In genomic region chr3:100889234-100889633, GRCm38 (mm10) we compare ENCODE assay signal across 23 mouse cellular contexts. TPM values are rescaled to one million over a fixed set of nuclear protein-coding genes. Genes with fewer than 3 reads are reported as not detected.
A peak's percentile ranks its signal among the peaks of the same experiment; 100 is the strongest.
DNase-seq lines count a peak whose midpoint lies in the region; ATAC-seq and TF ChIP-seq lines count a peak whose summit lies in the region.
"Had no signal": no experiment of that assay in that cellular context is flagged by ENCODE, and none has a peak within 500 bp of the region (broad histone marks: within the 10 kb centered on the region; RNA-seq: fewer than 3 reads in every experiment).

No protein-coding gene starts in this region.

- no peaks in the 10 kb centered on the region for H3K27me3 ChIP-seq in C2C12 (ENCODE audit: control insufficient read depth, insufficient read depth, insufficient read length)
- no peaks in the 10 kb centered on the region for H3K27me3 ChIP-seq in Patski
- H3K27me3 ChIP-seq in forebrain, embryonic 15.5 days: no peaks in the 10 kb centered on the region
- H3K27me3 ChIP-seq in hindbrain, postnatal 0 days (ENCODE audit: insufficient read depth, low read length): no peaks in the 10 kb centered on the region
- H3K27me3 ChIP-seq: embryonic facial prominence, embryonic 13.5 days; forebrain, embryonic 13.5 days; heart, embryonic 15.5 days had no signal

- peak; percentile 57 for DNase-seq in adrenal gland, adult 2 months
- DNase-seq in adrenal gland, postnatal 10 days: no peak
- DNase-seq in 3134 (ENCODE audit: extremely low read depth, insufficient read length, low spot score): peak; percentile 63
- peak; percentile 72 for DNase-seq in Patski (ENCODE audit: low read depth, low spot score)
- DNase-seq in frontal cortex, postnatal 25 days (ENCODE audit: low spot score in 2 of 2): no peak
- DNase-seq in hindbrain, postnatal 0 days (ENCODE audit: low spot score): no peak
- DNase-seq: B cell, adult 2 months; cerebellum, adult 11-12 months; cerebellum, adult 9-10 months; cerebellum, postnatal 36 days; gastrocnemius, postnatal 10 days; heart, adult 2 months; kidney, adult 11 months; kidney, adult 9 months had no signal

- H3K4me2 ChIP-seq in forebrain, embryonic 15.5 days (replicated peaks): no peak overlapping the region
- H3K4me2 ChIP-seq in hindbrain, postnatal 0 days (ENCODE audit: low read depth, low read length): no peak overlapping the region
- H3K4me2 ChIP-seq: embryonic facial prominence, embryonic 13.5 days; forebrain, embryonic 13.5 days; heart, embryonic 11.5 days; heart, embryonic 15.5 days had no signal

- TF ChIP-seq CTCF in C2C12 (IDR thresholded peaks at IDR 0.05; ENCODE audit: control insufficient read depth, insufficient read depth, insufficient read length) (no peak), Patski (IDR thresholded peaks at IDR 0.05) (no peak)
- TF ChIP-seq CTCF in hindbrain, postnatal 0 days (IDR thresholded peaks at IDR 0.05; ENCODE audit: low read depth): no peak

- no peaks in the 10 kb centered on the region for H3K79me2 ChIP-seq in C2C12 (ENCODE audit: control insufficient read depth, insufficient read depth)

- 90% methylated on average over 1 of the region's 1 CpGs for WGBS in forebrain, embryonic 15.5 days
- 89% methylated on average over 1 of the region's 1 CpGs for WGBS in hindbrain, postnatal 0 days

- no peak overlapping the region for H3K9ac ChIP-seq in forebrain, embryonic 15.5 days (replicated peaks)
- no peak overlapping the region for H3K9ac ChIP-seq in hindbrain, postnatal 0 days (replicated peaks; ENCODE audit: low read length)
- H3K9ac ChIP-seq: embryonic facial prominence, embryonic 13.5 days; forebrain, embryonic 13.5 days; heart, embryonic 15.5 days had no signal

- POLR2A ChIA-PET in Patski (lab: Charles Lee): interaction anchor here (0.7 kb wide), 1 partner anchor 17 kb away, joined by 7 read pairs; no protein-coding TSS in a partner anchor

- H3K36me3 ChIP-seq in C2C12 (ENCODE audit: control insufficient read depth, insufficient read depth): no peaks in the 10 kb centered on the region
- no peaks in the 10 kb centered on the region for H3K36me3 ChIP-seq in forebrain, embryonic 15.5 days
- no peaks in the 10 kb centered on the region for H3K36me3 ChIP-seq in hindbrain, postnatal 0 days (ENCODE audit: insufficient read depth, low read length)
- H3K36me3 ChIP-seq: embryonic facial prominence, embryonic 13.5 days; heart, embryonic 15.5 days; hindbrain, embryonic 10.5 days had no signal

- ATAC-seq in Patski: peak; percentile 82
- ATAC-seq in forebrain, embryonic 15.5 days (replicated peaks): no peak
- ATAC-seq in hindbrain, postnatal 0 days: no peak
- ATAC-seq: forebrain, embryonic 13.5 days; hindbrain, embryonic 16.5 days had no signal

- H3K4me3 ChIP-seq in C2C12 (ENCODE audit: insufficient read depth, poor library complexity, severe bottlenecking): no peak overlapping the region
- no peak overlapping the region for H3K4me3 ChIP-seq in forebrain, embryonic 15.5 days
- no peak overlapping the region for H3K4me3 ChIP-seq in hindbrain, postnatal 0 days (ENCODE audit: low read length)
- H3K4me3 ChIP-seq: embryonic facial prominence, embryonic 13.5 days; forebrain, embryonic 13.5 days; heart, adult 2 months; heart, embryonic 15.5 days; hindbrain, embryonic 10.5 days had no signal

- H3K27ac ChIP-seq in forebrain, embryonic 15.5 days (replicated peaks): no peak overlapping the region
- no peak overlapping the region for H3K27ac ChIP-seq in hindbrain, postnatal 0 days
- H3K27ac ChIP-seq: embryonic facial prominence, embryonic 13.5 days; forebrain, embryonic 13.5 days; heart, adult 2 months; heart, embryonic 15.5 days; hindbrain, embryonic 10.5 days; kidney, postnatal 0 days had no signal

- H3ac ChIP-seq in C2C12 (ENCODE audit: control insufficient read depth, insufficient read length, low read depth): no peak overlapping the region

- H3K9me3 ChIP-seq in forebrain, embryonic 15.5 days: no peaks in the 10 kb centered on the region
- no peaks in the 10 kb centered on the region for H3K9me3 ChIP-seq in hindbrain, postnatal 0 days (ENCODE audit: low read length)
- H3K9me3 ChIP-seq: forebrain, embryonic 13.5 days; heart, embryonic 15.5 days; hindbrain, embryonic 10.5 days had no signal

- CTCF ChIA-PET in Patski (lab: Charles Lee): interaction anchor here (1.6 kb wide), 1 partner anchor 27 kb away, joined by 5 read pairs; no protein-coding TSS in a partner anchor

- H3K4me1 ChIP-seq in forebrain, embryonic 15.5 days: no peaks in the 10 kb centered on the region
- H3K4me1 ChIP-seq in hindbrain, postnatal 0 days (ENCODE audit: insufficient read depth, low read length): no peaks in the 10 kb centered on the region
- H3K4me1 ChIP-seq: embryonic facial prominence, embryonic 13.5 days; forebrain, embryonic 13.5 days; heart, embryonic 15.5 days; hindbrain, embryonic 10.5 days had no signal

- in situ Hi-C loops in Patski (cut with MboI; ENCODE audit: low pct_unique_long_range_greater_than_20kb): no loop called here

- no peaks in the 10 kb centered on the region for H3K79me3 ChIP-seq in C2C12 (ENCODE audit: low read depth)

TF ChIP-seq in C2C12, 6 proteins besides CTCF, POLR2A, EP300 and RAD21:
- TF ChIP-seq CEBPB (IDR thresholded peaks at IDR 0.05; ENCODE audit: low read depth) (no peak), MYOD1 (IDR thresholded peaks at IDR 0.05; ENCODE audit: control insufficient read depth, insufficient read length, low read depth) (peak; percentile 27), FOSL1 (IDR thresholded peaks at IDR 0.05; ENCODE audit: insufficient read depth, low read length, poor library complexity, severe bottlenecking) (peak; percentile 73), MYOG (IDR thresholded peaks at IDR 0.05; ENCODE audit: control insufficient read depth, extremely low read depth, insufficient read length) (no peak), MAX (IDR thresholded peaks at IDR 0.05) (no peak)
TF ChIP-seq in C2C12: peak in this region for 2.

RNA-seq across cellular contexts. Expression of gene Trim45, which starts 32.8 kb away (rescaled TPM):
- 1 to 10 TPM; 1.8 to 4.2 TPM for total RNA-seq in adrenal gland, adult 2 months (2021)
- 1.7 and 1.8 TPM in 2 replicates for polyA plus RNA-seq in adrenal gland, adult 2 months (2012; rRNA removed)
- 1 to 10 TPM; 3.9 to 5.3 TPM for total RNA-seq in adrenal gland, postnatal 10 days (2021)
- polyA plus RNA-seq in C2C12 (2012; fragmentation: generic; extraction: Trizol): 3.6 TPM
- 12.6 TPM for polyA plus RNA-seq in Patski (2021)
- 7.8 and 8.0 TPM in 2 replicates for polyA plus RNA-seq in forebrain, embryonic 15.5 days (2015; fragmentation: Nextera tagmentation; extraction: Ambion mirVana)
- 9.0 and 9.9 TPM in 2 replicates for total RNA-seq in hindbrain, postnatal 0 days (2014; rRNA removed)
- 5.2 and 5.9 TPM in 2 replicates for polyA plus RNA-seq in hindbrain, postnatal 0 days (2015; fragmentation: Nextera tagmentation; extraction: Ambion mirVana)

Comparison
In these comparisons a context has a peak if more than half of its experiments do, and no peak if none do; other contexts are left out.
1. DNase-seq: peak in adrenal gland, adult 2 months (single experiment), 3134 (single experiment) and Patski (single experiment); none in adrenal gland, postnatal 10 days (single experiment), frontal cortex, postnatal 25 days (0 of 2) and hindbrain, postnatal 0 days (single experiment).